Mouse (Mus musculus): ENCODE results near the gene Dcbld1. TPM values are rescaled to one million over a fixed set of nuclear protein-coding genes. Genes with fewer than 3 reads are reported as not detected.

The Dcbld1 gene
- polyA plus RNA-seq, 1 experiment from 2014 or later: 6.7 TPM

Other genes with a start within 250 kb of the Dcbld1 start
- 0.19 and 0.56 TPM in 2 replicates for gene Vgll2, start 211.1 kb upstream of the Dcbld1 start, polyA plus RNA-seq (2015; fragmentation: Nextera tagmentation; extraction: Ambion mirVana)
- not detected in 2 replicates for gene Ros1, start 38.4 kb upstream of the Dcbld1 start, polyA plus RNA-seq (2015; fragmentation: Nextera tagmentation; extraction: Ambion mirVana)
- not detected in 2 replicates for gene Gm26741, start 125.1 kb downstream of the Dcbld1 start, polyA plus RNA-seq (2015; fragmentation: Nextera tagmentation; extraction: Ambion mirVana)
- 12.3 and 13.2 TPM in 2 replicates for gene Gopc, start 148.5 kb downstream of the Dcbld1 start, polyA plus RNA-seq (2015; fragmentation: Nextera tagmentation; extraction: Ambion mirVana)
- not detected in 2 replicates for gene Nepn, start 155.4 kb downstream of the Dcbld1 start, polyA plus RNA-seq (2015; fragmentation: Nextera tagmentation; extraction: Ambion mirVana)
- 7.9 and 8.8 TPM in 2 replicates for gene Nus1, start 183.9 kb downstream of the Dcbld1 start, polyA plus RNA-seq (2015; fragmentation: Nextera tagmentation; extraction: Ambion mirVana)